Mouse (Mus musculus) hindbrain, embryonic 15.5 days (tissue): ENCODE measurements around the gene Dnajc15. TPM values are rescaled to one million over a fixed set of nuclear protein-coding genes. Genes with fewer than 3 reads are reported as not detected.
"Not testable (repeated sequence)": the region's sequence is repeated elsewhere in the genome, so short reads cannot be mapped to it uniquely, and the experiment has no call there.

Source experiments
- ATAC-seq: fragments of 200-750 bp; cut with Nextera tagmentation; 2 replicates; pipeline ENCODE4 v1.8.0; 2017; ENCODE audit warnings: low read depth, moderate number of reproducible peaks, moderate TSS enrichment; ENCODE audit not compliant: low FRiP score
- H3K27ac ChIP-seq: fragments of 300-500 bp; sonication (generic); replicated peaks from 2 replicates; pipeline ENCODE4 v1.5.1; 2015; ENCODE audit warnings: mild to moderate bottlenecking, inconsistent platforms
- H3K27me3 ChIP-seq: fragments of 300-500 bp; sonication (generic); 2 replicates; pipeline ENCODE4 v1.6.1; 2015; ENCODE audit warnings: control low read depth, inconsistent platforms
- H3K36me3 ChIP-seq: fragments of 300-500 bp; sonication (generic); 2 replicates; pipeline ENCODE4 v1.6.1; 2015; ENCODE audit warnings: control low read depth, inconsistent platforms
- H3K4me1 ChIP-seq: fragments of 300-500 bp; sonication (generic); replicated peaks from 2 replicates; pipeline ENCODE4 v1.6.1; 2015; ENCODE audit warnings: control low read depth, inconsistent platforms
- H3K4me2 ChIP-seq: fragments of 300-500 bp; sonication (generic); 2 replicates; pipeline ENCODE4 v1.6.1; 2015; ENCODE audit warnings: moderate library complexity, mild to moderate bottlenecking, inconsistent platforms
- H3K4me3 ChIP-seq: fragments of 300-500 bp; sonication (generic); 2 replicates; pipeline ENCODE4 v1.5.1; 2015; ENCODE audit warnings: mild to moderate bottlenecking, inconsistent platforms
- H3K9ac ChIP-seq: fragments of 300-500 bp; sonication (generic); 2 replicates; pipeline ENCODE4 v1.6.1; 2015; ENCODE audit warnings: inconsistent platforms
- H3K9me3 ChIP-seq: fragments of 300-500 bp; sonication (generic); 2 replicates; pipeline ENCODE4 v1.6.1; 2016; ENCODE audit warnings: control low read depth, inconsistent platforms
- WGBS: fragments of 180-500 bp; shearing (Covaris S2); methylation state at CpG from one replicate; pipeline ENCODE4 v1.1.7; 2015; 5-methylcytosine and 5-hydroxymethylcytosine counted together
- polyA plus RNA-seq: library from polyadenylated mRNA; unstranded; fragments of >200 nt; fragmentation: Nextera tagmentation; extraction: Ambion mirVana; gene quantifications from 2 replicates; pipeline ENCODE4 v1.2.1, GENCODE M21; 2015

The Dnajc15 gene
- polyA plus RNA-seq, 1 experiment from 2014 or later, result 78.4 TPM

- H3K27ac ChIP-seq, result no peak overlapping the region
- no peaks in the 10 kb centered on the region for H3K36me3 ChIP-seq
- no peak overlapping the region for H3K9ac ChIP-seq
- no peaks in the 10 kb centered on the region for H3K27me3 ChIP-seq
- no peaks in the 10 kb centered on the region for H3K9me3 ChIP-seq
- no peak overlapping the region for H3K4me3 ChIP-seq
- H3K4me2 ChIP-seq, result no peak overlapping the region
- H3K4me1 ChIP-seq, result no peaks in the 10 kb centered on the region
- no peak for ATAC-seq
- WGBS, result 52% methylated on average over 6 of the region's 6 CpGs
Measured at GRCm38 (mm10) chr14:77882669-77883068, 7.7 kb upstream of the Dnajc15 start.

- H3K4me3 ChIP-seq, result no peak overlapping the region
- H3K9me3 ChIP-seq, result no peaks in the 10 kb centered on the region
- H3K4me2 ChIP-seq, result no peak overlapping the region
- H3K27ac ChIP-seq, result no peak overlapping the region
- WGBS, result 80% methylated on average over 1 of the region's 1 CpGs
- H3K4me1 ChIP-seq, result no peaks in the 10 kb centered on the region
- H3K9ac ChIP-seq, result no peak overlapping the region
- no peak for ATAC-seq
- no peaks in the 10 kb centered on the region for H3K36me3 ChIP-seq
- H3K27me3 ChIP-seq, result no peaks in the 10 kb centered on the region
Measured at GRCm38 (mm10) chr14:77881998-77882397, 7.1 kb upstream of the Dnajc15 start.

- ATAC-seq, H3K4me1 ChIP-seq, H3K4me2 ChIP-seq, H3K27ac ChIP-seq, H3K9me3 ChIP-seq, H3K27me3 ChIP-seq, H3K9ac ChIP-seq, H3K4me3 ChIP-seq, H3K36me3 ChIP-seq: not testable (repeated sequence)
- WGBS, result 89% methylated on average over 1 of the region's 2 CpGs
Measured at GRCm38 (mm10) chr14:77877876-77878275, 3.0 kb upstream of the Dnajc15 start.

- 58% methylated on average over 1 of the region's 1 CpGs for WGBS
- Histone ChIP-seq H3K4me2 (no peak overlapping the region), H3K27ac (no peak overlapping the region), H3K9me3 (no peaks in the 10 kb centered on the region), H3K9ac (no peak overlapping the region), H3K4me3 (no peak overlapping the region), H3K27me3 (no peaks in the 10 kb centered on the region), H3K4me1 (peaks cover 5% of the 10 kb centered on the region; the same call in 1 of the 2 replicates), H3K36me3 (no peaks in the 10 kb centered on the region)
- peak; percentile 56; the same call in 1 of the 2 replicates for ATAC-seq
Measured at GRCm38 (mm10) chr14:77876199-77876598, 1.3 kb upstream of the Dnajc15 start.

GRCm38 (mm10) chr14:77871380-77871975 is 3.4 kb downstream of the Dnajc15 start:
- H3K4me3 ChIP-seq, result no peak overlapping the region
- no peaks in the 10 kb centered on the region for H3K9me3 ChIP-seq
- no peak overlapping the region for H3K9ac ChIP-seq
- H3K4me2 ChIP-seq, result no peak overlapping the region
- no peaks in the 10 kb centered on the region for H3K27me3 ChIP-seq
- WGBS, result 89% methylated on average over 6 of the region's 6 CpGs
- no peak for ATAC-seq
- H3K36me3 ChIP-seq, result no peaks in the 10 kb centered on the region
- peaks cover 5% of the 10 kb centered on the region; the same call in 1 of the 2 replicates for H3K4me1 ChIP-seq
- no peak overlapping the region for H3K27ac ChIP-seq

GRCm38 (mm10) chr14:77870926-77871325 is 4.0 kb downstream of the Dnajc15 start:
- no peaks in the 10 kb centered on the region for H3K27me3 ChIP-seq
- H3K4me2 ChIP-seq, result no peak overlapping the region
- ATAC-seq, result no peak
- peaks cover 5% of the 10 kb centered on the region; the same call in 1 of the 2 replicates for H3K4me1 ChIP-seq
- no peak overlapping the region for H3K9ac ChIP-seq
- H3K36me3 ChIP-seq, result no peaks in the 10 kb centered on the region
- 97% methylated on average over 3 of the region's 3 CpGs for WGBS
- H3K9me3 ChIP-seq, result no peaks in the 10 kb centered on the region
- no peak overlapping the region for H3K27ac ChIP-seq
- no peak overlapping the region for H3K4me3 ChIP-seq

- no peaks in the 10 kb centered on the region for H3K9me3 ChIP-seq
- no peak overlapping the region for H3K4me3 ChIP-seq
- H3K27ac ChIP-seq, result no peak overlapping the region
- no peaks in the 10 kb centered on the region for H3K36me3 ChIP-seq
- 87% methylated on average over 5 of the region's 5 CpGs for WGBS
- H3K27me3 ChIP-seq, result no peaks in the 10 kb centered on the region
- H3K4me2 ChIP-seq, result no peak overlapping the region
- no peaks in the 10 kb centered on the region for H3K4me1 ChIP-seq
- ATAC-seq, result no peak
- H3K9ac ChIP-seq, result no peak overlapping the region
Measured at GRCm38 (mm10) chr14:77867601-77868000, 7.3 kb downstream of the Dnajc15 start.

- no peaks in the 10 kb centered on the region for H3K27me3 ChIP-seq
- WGBS, result 89% methylated on average over 6 of the region's 6 CpGs
- no peak for ATAC-seq
- no peak overlapping the region for H3K27ac ChIP-seq
- no peak overlapping the region for H3K9ac ChIP-seq
- H3K4me3 ChIP-seq, result no peak overlapping the region
- no peak overlapping the region for H3K4me2 ChIP-seq
- no peaks in the 10 kb centered on the region for H3K4me1 ChIP-seq
- no peaks in the 10 kb centered on the region for H3K36me3 ChIP-seq
- H3K9me3 ChIP-seq, result no peaks in the 10 kb centered on the region
Measured at GRCm38 (mm10) chr14:77864510-77864909, 10.4 kb downstream of the Dnajc15 start.

GRCm38 (mm10) chr14:77864051-77864450 is 10.9 kb downstream of the Dnajc15 start:
- H3K4me3 ChIP-seq, result no peak overlapping the region
- H3K27ac ChIP-seq, result no peak overlapping the region
- H3K4me1 ChIP-seq, result no peaks in the 10 kb centered on the region
- H3K36me3 ChIP-seq, result no peaks in the 10 kb centered on the region
- 63% methylated on average over 3 of the region's 3 CpGs for WGBS
- no peak for ATAC-seq
- no peak overlapping the region for H3K4me2 ChIP-seq
- no peaks in the 10 kb centered on the region for H3K9me3 ChIP-seq
- H3K27me3 ChIP-seq, result no peaks in the 10 kb centered on the region
- no peak overlapping the region for H3K9ac ChIP-seq

GRCm38 (mm10) chr14:77860841-77861560 is 13.9 kb downstream of the Dnajc15 start:
- no peaks in the 10 kb centered on the region for H3K4me1 ChIP-seq
- H3K36me3 ChIP-seq, result no peaks in the 10 kb centered on the region
- ATAC-seq, result no peak
- no peak overlapping the region for H3K27ac ChIP-seq
- H3K4me3 ChIP-seq, result no peak overlapping the region
- no peak overlapping the region for H3K4me2 ChIP-seq
- H3K27me3 ChIP-seq, result no peaks in the 10 kb centered on the region
- no peaks in the 10 kb centered on the region for H3K9me3 ChIP-seq
- 75% methylated on average over 5 of the region's 5 CpGs for WGBS
- no peak overlapping the region for H3K9ac ChIP-seq

- Histone ChIP-seq H3K9ac (no peak overlapping the region), H3K27ac (no peak overlapping the region), H3K27me3 (no peaks in the 10 kb centered on the region), H3K4me2 (no peak overlapping the region), H3K9me3 (no peaks in the 10 kb centered on the region), H3K4me1 (no peaks in the 10 kb centered on the region), H3K4me3 (no peak overlapping the region), H3K36me3 (no peaks in the 10 kb centered on the region)
- ATAC-seq, result no peak
- WGBS, result 77% methylated on average over 1 of the region's 1 CpGs
Measured at GRCm38 (mm10) chr14:77859894-77860293, 15.0 kb downstream of the Dnajc15 start.

GRCm38 (mm10) chr14:77853951-77854350 is 21.0 kb downstream of the Dnajc15 start:
- no peak overlapping the region for H3K4me3 ChIP-seq
- H3K4me2 ChIP-seq, result no peak overlapping the region
- H3K9me3 ChIP-seq, result no peaks in the 10 kb centered on the region
- WGBS, result 100% methylated on average over 1 of the region's 1 CpGs
- no peaks in the 10 kb centered on the region for H3K27me3 ChIP-seq
- H3K4me1 ChIP-seq, result no peaks in the 10 kb centered on the region
- no peaks in the 10 kb centered on the region for H3K36me3 ChIP-seq
- H3K9ac ChIP-seq, result no peak overlapping the region
- no peak for ATAC-seq
- no peak overlapping the region for H3K27ac ChIP-seq
